Mouse (Mus musculus) hindbrain, embryonic 15.5 days (tissue): ENCODE measurements around the gene Lamb3. TPM values are rescaled to one million over a fixed set of nuclear protein-coding genes. Genes with fewer than 3 reads are reported as not detected.

Experiments used
- ATAC-seq: fragments of 200-750 bp; cut with Nextera tagmentation; 2 replicates; pipeline ENCODE4 v1.8.0; 2017; ENCODE audit warnings: low read depth, moderate number of reproducible peaks, moderate TSS enrichment; ENCODE audit not compliant: low FRiP score
- H3K27ac ChIP-seq: fragments of 300-500 bp; sonication (generic); replicated peaks from 2 replicates; pipeline ENCODE4 v1.5.1; 2015; ENCODE audit warnings: mild to moderate bottlenecking, inconsistent platforms
- H3K27me3 ChIP-seq: fragments of 300-500 bp; sonication (generic); 2 replicates; pipeline ENCODE4 v1.6.1; 2015; ENCODE audit warnings: control low read depth, inconsistent platforms
- H3K36me3 ChIP-seq: fragments of 300-500 bp; sonication (generic); 2 replicates; pipeline ENCODE4 v1.6.1; 2015; ENCODE audit warnings: control low read depth, inconsistent platforms
- H3K4me1 ChIP-seq: fragments of 300-500 bp; sonication (generic); replicated peaks from 2 replicates; pipeline ENCODE4 v1.6.1; 2015; ENCODE audit warnings: control low read depth, inconsistent platforms
- H3K4me2 ChIP-seq: fragments of 300-500 bp; sonication (generic); 2 replicates; pipeline ENCODE4 v1.6.1; 2015; ENCODE audit warnings: moderate library complexity, mild to moderate bottlenecking, inconsistent platforms
- H3K4me3 ChIP-seq: fragments of 300-500 bp; sonication (generic); 2 replicates; pipeline ENCODE4 v1.5.1; 2015; ENCODE audit warnings: mild to moderate bottlenecking, inconsistent platforms
- H3K9ac ChIP-seq: fragments of 300-500 bp; sonication (generic); 2 replicates; pipeline ENCODE4 v1.6.1; 2015; ENCODE audit warnings: inconsistent platforms
- H3K9me3 ChIP-seq: fragments of 300-500 bp; sonication (generic); 2 replicates; pipeline ENCODE4 v1.6.1; 2016; ENCODE audit warnings: control low read depth, inconsistent platforms
- WGBS: fragments of 180-500 bp; shearing (Covaris S2); methylation state at CpG from one replicate; pipeline ENCODE4 v1.1.7; 2015; 5-methylcytosine and 5-hydroxymethylcytosine counted together
- polyA plus RNA-seq: library from polyadenylated mRNA; unstranded; fragments of >200 nt; fragmentation: Nextera tagmentation; extraction: Ambion mirVana; gene quantifications from 2 replicates; pipeline ENCODE4 v1.2.1, GENCODE M21; 2015

Lamb3 gene
- polyA plus RNA-seq, 1 experiment from 2014 or later: 0.54 TPM

- no peaks in the 10 kb centered on the region for H3K9me3 ChIP-seq
- WGBS: 35% methylated on average over 9 of the region's 9 CpGs
- H3K4me2 ChIP-seq: no peak overlapping the region
- peaks cover 3% of the 10 kb centered on the region; the same call in 1 of the 2 replicates for H3K4me1 ChIP-seq
- no peak overlapping the region for H3K9ac ChIP-seq
- peak; percentile 85; the same call in 1 of the 2 replicates for ATAC-seq
- no peak overlapping the region for H3K4me3 ChIP-seq
- H3K36me3 ChIP-seq: no peaks in the 10 kb centered on the region
- no peaks in the 10 kb centered on the region for H3K27me3 ChIP-seq
- peak overlapping the region; percentile 54 for H3K27ac ChIP-seq
Observed at GRCm38 (mm10) chr1:193189151-193189621, 18.3 kb upstream of the Lamb3 start.

- Histone ChIP-seq H3K4me1 (peaks cover 3% of the 10 kb centered on the region; the same call in 1 of the 2 replicates), H3K9ac (no peak overlapping the region), H3K27me3 (no peaks in the 10 kb centered on the region), H3K4me2 (no peak overlapping the region), H3K36me3 (no peaks in the 10 kb centered on the region), H3K9me3 (no peaks in the 10 kb centered on the region), H3K4me3 (no peak overlapping the region), H3K27ac (peak overlapping the region; percentile 54)
- ATAC-seq: no peak
- WGBS: 60% methylated on average over 3 of the region's 3 CpGs
Observed at GRCm38 (mm10) chr1:193189771-193190170, 17.7 kb upstream of the Lamb3 start.

GRCm38 (mm10) chr1:193191675-193192283 lies 15.7 kb upstream of the Lamb3 start:
- no peaks in the 10 kb centered on the region for H3K36me3 ChIP-seq
- H3K27me3 ChIP-seq: no peaks in the 10 kb centered on the region
- no peak for ATAC-seq
- H3K4me1 ChIP-seq: peaks cover 3% of the 10 kb centered on the region; the same call in 1 of the 2 replicates
- WGBS: 91% methylated on average over 7 of the region's 7 CpGs
- H3K9ac ChIP-seq: no peak overlapping the region
- H3K27ac ChIP-seq: no peak overlapping the region
- no peak overlapping the region for H3K4me2 ChIP-seq
- no peaks in the 10 kb centered on the region for H3K9me3 ChIP-seq
- H3K4me3 ChIP-seq: no peak overlapping the region

- no peak for ATAC-seq
- no peak overlapping the region for H3K4me2 ChIP-seq
- 80% methylated on average over 3 of the region's 3 CpGs for WGBS
- H3K4me1 ChIP-seq: no peaks in the 10 kb centered on the region
- H3K9me3 ChIP-seq: no peaks in the 10 kb centered on the region
- H3K27me3 ChIP-seq: no peaks in the 10 kb centered on the region
- no peaks in the 10 kb centered on the region for H3K36me3 ChIP-seq
- H3K9ac ChIP-seq: no peak overlapping the region
- H3K27ac ChIP-seq: no peak overlapping the region
- no peak overlapping the region for H3K4me3 ChIP-seq
Observed at GRCm38 (mm10) chr1:193194416-193195140, 12.9 kb upstream of the Lamb3 start.

GRCm38 (mm10) chr1:193195169-193195810 lies 12.2 kb upstream of the Lamb3 start:
- no peak overlapping the region for H3K4me3 ChIP-seq
- H3K27ac ChIP-seq: no peak overlapping the region
- no peak for ATAC-seq
- no peaks in the 10 kb centered on the region for H3K36me3 ChIP-seq
- H3K27me3 ChIP-seq: no peaks in the 10 kb centered on the region
- no peak overlapping the region for H3K4me2 ChIP-seq
- no peaks in the 10 kb centered on the region for H3K9me3 ChIP-seq
- no peak overlapping the region for H3K9ac ChIP-seq
- H3K4me1 ChIP-seq: no peaks in the 10 kb centered on the region
- WGBS: 70% methylated on average over 3 of the region's 3 CpGs

GRCm38 (mm10) chr1:193197494-193198205 lies 9.8 kb upstream of the Lamb3 start:
- Histone ChIP-seq H3K36me3 (no peaks in the 10 kb centered on the region), H3K4me3 (no peak overlapping the region), H3K27ac (no peak overlapping the region), H3K4me2 (no peak overlapping the region), H3K9ac (no peak overlapping the region), H3K27me3 (no peaks in the 10 kb centered on the region), H3K4me1 (no peaks in the 10 kb centered on the region), H3K9me3 (no peaks in the 10 kb centered on the region)
- ATAC-seq: no peak
- 88% methylated on average over 18 of the region's 18 CpGs for WGBS

GRCm38 (mm10) chr1:193198312-193198711 lies 9.2 kb upstream of the Lamb3 start:
- 94% methylated on average over 2 of the region's 2 CpGs for WGBS
- no peaks in the 10 kb centered on the region for H3K9me3 ChIP-seq
- H3K27me3 ChIP-seq: no peaks in the 10 kb centered on the region
- no peak overlapping the region for H3K9ac ChIP-seq
- no peaks in the 10 kb centered on the region for H3K4me1 ChIP-seq
- no peak for ATAC-seq
- no peak overlapping the region for H3K27ac ChIP-seq
- no peaks in the 10 kb centered on the region for H3K36me3 ChIP-seq
- H3K4me2 ChIP-seq: no peak overlapping the region
- no peak overlapping the region for H3K4me3 ChIP-seq

GRCm38 (mm10) chr1:193200640-193201382 lies 6.7 kb upstream of the Lamb3 start:
- no peak overlapping the region for H3K4me3 ChIP-seq
- no peak overlapping the region for H3K4me2 ChIP-seq
- no peaks in the 10 kb centered on the region for H3K4me1 ChIP-seq
- H3K36me3 ChIP-seq: no peaks in the 10 kb centered on the region
- WGBS: 88% methylated on average over 8 of the region's 8 CpGs
- no peak for ATAC-seq
- no peaks in the 10 kb centered on the region for H3K27me3 ChIP-seq
- no peak overlapping the region for H3K27ac ChIP-seq
- H3K9ac ChIP-seq: no peak overlapping the region
- H3K9me3 ChIP-seq: no peaks in the 10 kb centered on the region

GRCm38 (mm10) chr1:193201383-193201778 lies 6.1 kb upstream of the Lamb3 start, which contains the start of gene Traf3ip3:
Gene Traf3ip3 (minus strand): TSS chr1:193201703.
- WGBS: 71% methylated on average over 5 of the region's 5 CpGs
- Histone ChIP-seq H3K4me2 (no peak within 1 kb of the TSS), H3K36me3 (no peaks in the 10 kb centered on the region), H3K9ac (no peak within 1 kb of the TSS), H3K4me1 (no peaks in the 10 kb centered on the region), H3K27ac (no peak within 1 kb of the TSS), H3K27me3 (no peaks in the 10 kb centered on the region), H3K9me3 (no peaks in the 10 kb centered on the region), H3K4me3 (no peak within 1 kb of the TSS)
- ATAC-seq: no peak

- no peaks in the 10 kb centered on the region for H3K27me3 ChIP-seq
- H3K4me2 ChIP-seq: no peak overlapping the region
- H3K9ac ChIP-seq: no peak overlapping the region
- H3K36me3 ChIP-seq: no peaks in the 10 kb centered on the region
- H3K9me3 ChIP-seq: no peaks in the 10 kb centered on the region
- WGBS: 82% methylated on average over 2 of the region's 2 CpGs
- no peak overlapping the region for H3K27ac ChIP-seq
- no peak overlapping the region for H3K4me3 ChIP-seq
- H3K4me1 ChIP-seq: no peaks in the 10 kb centered on the region
- no peak for ATAC-seq
Observed at GRCm38 (mm10) chr1:193203821-193204220, 3.7 kb upstream of the Lamb3 start.

GRCm38 (mm10) chr1:193205431-193205830 lies 2.1 kb upstream of the Lamb3 start:
- no peak overlapping the region for H3K9ac ChIP-seq
- H3K27ac ChIP-seq: no peak overlapping the region
- H3K4me3 ChIP-seq: no peak overlapping the region
- ATAC-seq: no peak
- H3K27me3 ChIP-seq: no peaks in the 10 kb centered on the region
- no peak overlapping the region for H3K4me2 ChIP-seq
- H3K4me1 ChIP-seq: no peaks in the 10 kb centered on the region
- WGBS: 96% methylated on average over 2 of the region's 2 CpGs
- H3K9me3 ChIP-seq: no peaks in the 10 kb centered on the region
- no peaks in the 10 kb centered on the region for H3K36me3 ChIP-seq
